Mouse (Mus musculus): ENCODE results near the gene Hist1h3b. TPM values are rescaled to one million over a fixed set of nuclear protein-coding genes. Genes with fewer than 3 reads are reported as not detected.
A peak's percentile ranks its signal among the peaks of the same experiment; 100 is the strongest.
"Not testable (repeated sequence)": the region's sequence is repeated elsewhere in the genome, so short reads cannot be mapped to it uniquely, and the experiment has no call there.

Gene Hist1h3b
- polyA plus RNA-seq, 1 experiment from 2014 or later, result 6.7 TPM

- H3K36me3 ChIP-seq (ENCODE audit: control insufficient read depth, insufficient read depth), result no peaks in the 10 kb centered on the region
- H3K4me3 ChIP-seq (replicated peaks; ENCODE audit: low read length), result no peak overlapping the region
- H3K4me1 ChIP-seq (replicated peaks; ENCODE audit: control insufficient read depth, insufficient read depth, low read length), result peaks cover 12% of the 10 kb centered on the region
- H3K27me3 ChIP-seq (replicated peaks; ENCODE audit: control insufficient read depth, insufficient read depth, low read length), result no peaks in the 10 kb centered on the region
- H3K27ac ChIP-seq (ENCODE audit: low read length), result no peak overlapping the region
- H3K9me3 ChIP-seq (ENCODE audit: control insufficient read depth, low read length), result no peaks in the 10 kb centered on the region
- no peak for ATAC-seq
- no peak overlapping the region for H3K4me2 ChIP-seq (ENCODE audit: low read length)
- H3K9ac ChIP-seq (replicated peaks; ENCODE audit: low read depth, low read length), result no peak overlapping the region
Observed at GRCm38 (mm10) chr13:23766772-23767171, 14.7 kb downstream of the Hist1h3b start.

GRCm38 (mm10) chr13:23768834-23769397 is 16.8 kb downstream of the Hist1h3b start:
- Histone ChIP-seq H3K4me2 (ENCODE audit: low read length) (no peak overlapping the region), H3K27ac (ENCODE audit: low read length) (no peak overlapping the region), H3K27me3 (replicated peaks; ENCODE audit: control insufficient read depth, insufficient read depth, low read length) (no peaks in the 10 kb centered on the region), H3K9ac (replicated peaks; ENCODE audit: low read depth, low read length) (no peak overlapping the region), H3K4me3 (replicated peaks; ENCODE audit: low read length) (no peak overlapping the region), H3K4me1 (replicated peaks; ENCODE audit: control insufficient read depth, insufficient read depth, low read length) (peaks cover 10% of the 10 kb centered on the region), H3K36me3 (ENCODE audit: control insufficient read depth, insufficient read depth) (no peaks in the 10 kb centered on the region), H3K9me3 (ENCODE audit: control insufficient read depth, low read length) (no peaks in the 10 kb centered on the region)
- no peak for ATAC-seq
- WGBS, result 27% methylated on average over 5 of the region's 5 CpGs

- not testable (repeated sequence) for H3K9me3 ChIP-seq (ENCODE audit: control insufficient read depth, low read length); H3K9ac ChIP-seq (replicated peaks; ENCODE audit: low read depth, low read length); H3K4me1 ChIP-seq (replicated peaks; ENCODE audit: control insufficient read depth, insufficient read depth, low read length); H3K4me2 ChIP-seq (ENCODE audit: low read length); H3K27me3 ChIP-seq (replicated peaks; ENCODE audit: control insufficient read depth, insufficient read depth, low read length); ATAC-seq; H3K36me3 ChIP-seq (ENCODE audit: control insufficient read depth, insufficient read depth); H3K4me3 ChIP-seq (replicated peaks; ENCODE audit: low read length); H3K27ac ChIP-seq (ENCODE audit: low read length)
- WGBS, result 87% methylated on average over 2 of the region's 2 CpGs
Observed at GRCm38 (mm10) chr13:23769613-23770012, 17.5 kb downstream of the Hist1h3b start, which contains the start of gene Trim38. TSS of gene Trim38 (plus strand) at chr13:23769913.

GRCm38 (mm10) chr13:23772561-23773313 is 20.7 kb downstream of the Hist1h3b start:
- H3K27me3 ChIP-seq (replicated peaks; ENCODE audit: control insufficient read depth, insufficient read depth, low read length), result no peaks in the 10 kb centered on the region
- H3K4me1 ChIP-seq (replicated peaks; ENCODE audit: control insufficient read depth, insufficient read depth, low read length), result peaks cover 4% of the 10 kb centered on the region
- peak; percentile 93 for ATAC-seq
- H3K9me3 ChIP-seq (ENCODE audit: control insufficient read depth, low read length), result no peaks in the 10 kb centered on the region
- H3K4me2 ChIP-seq (ENCODE audit: low read length), result peak overlapping the region; percentile 45
- peak overlapping the region; percentile 11; the same call in 1 of the 2 replicates for H3K4me3 ChIP-seq (replicated peaks; ENCODE audit: low read length)
- no peak overlapping the region for H3K27ac ChIP-seq (ENCODE audit: low read length)
- no peaks in the 10 kb centered on the region for H3K36me3 ChIP-seq (ENCODE audit: control insufficient read depth, insufficient read depth)
- 24% methylated on average over 21 of the region's 21 CpGs for WGBS
- no peak overlapping the region for H3K9ac ChIP-seq (replicated peaks; ENCODE audit: low read depth, low read length)

- Histone ChIP-seq H3K9ac (replicated peaks; ENCODE audit: low read depth, low read length) (no peak overlapping the region), H3K9me3 (ENCODE audit: control insufficient read depth, low read length) (no peaks in the 10 kb centered on the region), H3K4me1 (replicated peaks; ENCODE audit: control insufficient read depth, insufficient read depth, low read length) (no peaks in the 10 kb centered on the region), H3K27ac (ENCODE audit: low read length) (no peak overlapping the region), H3K36me3 (ENCODE audit: control insufficient read depth, insufficient read depth) (no peaks in the 10 kb centered on the region), H3K4me2 (ENCODE audit: low read length) (no peak overlapping the region), H3K4me3 (replicated peaks; ENCODE audit: low read length) (no peak overlapping the region), H3K27me3 (replicated peaks; ENCODE audit: control insufficient read depth, insufficient read depth, low read length) (no peaks in the 10 kb centered on the region)
- ATAC-seq, result no peak
- 95% methylated on average over 7 of the region's 7 CpGs for WGBS
Observed at GRCm38 (mm10) chr13:23778339-23778738, 26.3 kb downstream of the Hist1h3b start.

GRCm38 (mm10) chr13:23779025-23779424 is 27.0 kb downstream of the Hist1h3b start:
- Histone ChIP-seq H3K27me3 (replicated peaks; ENCODE audit: control insufficient read depth, insufficient read depth, low read length) (no peaks in the 10 kb centered on the region), H3K4me1 (replicated peaks; ENCODE audit: control insufficient read depth, insufficient read depth, low read length) (no peaks in the 10 kb centered on the region), H3K36me3 (ENCODE audit: control insufficient read depth, insufficient read depth) (no peaks in the 10 kb centered on the region), H3K4me3 (replicated peaks; ENCODE audit: low read length) (no peak overlapping the region), H3K9ac (replicated peaks; ENCODE audit: low read depth, low read length) (no peak overlapping the region), H3K9me3 (ENCODE audit: control insufficient read depth, low read length) (no peaks in the 10 kb centered on the region), H3K27ac (ENCODE audit: low read length) (no peak overlapping the region), H3K4me2 (ENCODE audit: low read length) (no peak overlapping the region)
- WGBS, result 89% methylated on average over 4 of the region's 4 CpGs
- ATAC-seq, result no peak

- H3K36me3 ChIP-seq (ENCODE audit: control insufficient read depth, insufficient read depth), result no peaks in the 10 kb centered on the region
- no peak overlapping the region for H3K9ac ChIP-seq (replicated peaks; ENCODE audit: low read depth, low read length)
- no peak overlapping the region for H3K27ac ChIP-seq (ENCODE audit: low read length)
- H3K4me3 ChIP-seq (replicated peaks; ENCODE audit: low read length), result no peak overlapping the region
- H3K27me3 ChIP-seq (replicated peaks; ENCODE audit: control insufficient read depth, insufficient read depth, low read length), result no peaks in the 10 kb centered on the region
- H3K9me3 ChIP-seq (ENCODE audit: control insufficient read depth, low read length), result no peaks in the 10 kb centered on the region
- H3K4me2 ChIP-seq (ENCODE audit: low read length), result no peak overlapping the region
- peak; percentile 70; the same call in 1 of the 2 replicates for ATAC-seq
- no peaks in the 10 kb centered on the region for H3K4me1 ChIP-seq (replicated peaks; ENCODE audit: control insufficient read depth, insufficient read depth, low read length)
- 47% methylated on average over 2 of the region's 2 CpGs for WGBS
Observed at GRCm38 (mm10) chr13:23792520-23792919, 40.5 kb downstream of the Hist1h3b start.

GRCm38 (mm10) chr13:23799405-23799804 is 47.3 kb downstream of the Hist1h3b start:
- no peak for ATAC-seq
- 87% methylated on average over 5 of the region's 5 CpGs for WGBS
- Histone ChIP-seq H3K4me1 (replicated peaks; ENCODE audit: control insufficient read depth, insufficient read depth, low read length) (no peaks in the 10 kb centered on the region), H3K9me3 (ENCODE audit: control insufficient read depth, low read length) (no peaks in the 10 kb centered on the region), H3K9ac (replicated peaks; ENCODE audit: low read depth, low read length) (no peak overlapping the region), H3K36me3 (ENCODE audit: control insufficient read depth, insufficient read depth) (no peaks in the 10 kb centered on the region), H3K4me2 (ENCODE audit: low read length) (no peak overlapping the region), H3K27ac (ENCODE audit: low read length) (no peak overlapping the region), H3K27me3 (replicated peaks; ENCODE audit: control insufficient read depth, insufficient read depth, low read length) (no peaks in the 10 kb centered on the region), H3K4me3 (replicated peaks; ENCODE audit: low read length) (no peak overlapping the region)
